Mouse (Mus musculus) liver, embryonic 13.5 days (tissue): ENCODE measurements at regions not wholly inside any gene's neighbourhood (a gene's known extent, or its start where the extent isn't known, plus 50 kb on each side); places are given as distances from the start of the nearest gene placed in this dataset.

Source experiments
- ATAC-seq: fragments of 200-750 bp; cut with Nextera tagmentation; 2 replicates; pipeline ENCODE4 v1.8.0; 2017; ENCODE audit warnings: low read depth, mild to moderate bottlenecking, moderate number of reproducible peaks, moderate library complexity
- DNase-seq: peaks from one replicate; pipeline ENCODE4 v3.0.0; 2022
- H3K27ac ChIP-seq: fragments of 300-500 bp; sonication (generic); 2 replicates; pipeline ENCODE4 v1.5.1; 2015; ENCODE audit warnings: moderate library complexity, mild to moderate bottlenecking, inconsistent platforms
- H3K27me3 ChIP-seq: fragments of 300-500 bp; sonication (generic); 2 replicates; pipeline ENCODE4 v1.6.1; 2015; ENCODE audit warnings: mild to moderate bottlenecking, inconsistent platforms
- H3K36me3 ChIP-seq: fragments of 300-500 bp; sonication (generic); 2 replicates; pipeline ENCODE4 v1.6.1; 2015; ENCODE audit warnings: mild to moderate bottlenecking, inconsistent platforms
- H3K4me1 ChIP-seq: fragments of 300-500 bp; sonication (generic); replicated peaks from 2 replicates; pipeline ENCODE4 v1.6.1; 2015; ENCODE audit warnings: inconsistent platforms
- H3K4me2 ChIP-seq: fragments of 300-500 bp; sonication (generic); 2 replicates; pipeline ENCODE4 v1.6.1; 2015; ENCODE audit warnings: inconsistent platforms, mild to moderate bottlenecking, moderate library complexity
- H3K4me3 ChIP-seq: fragments of 300-500 bp; sonication (generic); replicated peaks from 2 replicates; pipeline ENCODE4 v1.5.1; 2015; ENCODE audit warnings: mild to moderate bottlenecking, inconsistent platforms
- H3K9ac ChIP-seq: fragments of 300-500 bp; sonication (generic); 2 replicates; pipeline ENCODE4 v1.6.1; 2015; ENCODE audit warnings: mild to moderate bottlenecking, inconsistent platforms
- H3K9me3 ChIP-seq: fragments of 300-500 bp; sonication (generic); replicated peaks from 2 replicates; pipeline ENCODE4 v1.6.1; 2016; ENCODE audit warnings: inconsistent platforms
- WGBS: fragments of 180-500 bp; shearing (Covaris S2); methylation state at CpG from one replicate; pipeline ENCODE4 v1.1.7; 2015; ENCODE audit not compliant: insufficient replicate concordance; 5-methylcytosine and 5-hydroxymethylcytosine counted together

DNA sequence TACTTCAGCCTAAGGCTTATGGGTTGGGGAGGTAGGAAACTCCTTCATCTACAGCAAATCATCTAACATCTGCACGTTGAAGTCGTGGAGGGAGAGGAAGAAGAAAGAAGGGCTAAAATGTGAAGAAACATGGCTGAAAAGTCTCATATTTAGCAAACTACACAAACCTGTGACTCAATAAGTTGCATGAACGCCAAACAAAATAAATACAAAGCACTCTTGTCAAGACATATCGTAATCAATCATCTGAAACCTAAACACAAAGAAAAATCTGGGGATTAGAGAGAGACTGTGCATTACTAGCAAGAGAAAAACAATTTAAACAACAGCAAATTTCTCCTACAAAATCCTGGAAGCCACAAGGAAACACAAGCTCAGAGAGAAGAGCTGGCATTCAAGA lies 322.7 kb downstream of the Sorl1 start:
- ATAC-seq (no peak), DNase-seq (no peak)
- 59% methylated on average over 4 of the region's 4 CpGs for WGBS
- Histone ChIP-seq H3K36me3 (no peaks in the 10 kb centered on the region), H3K27ac (no peak overlapping the region), H3K4me3 (no peak overlapping the region), H3K4me1 (peaks cover 5% of the 10 kb centered on the region; the same call in 1 of the 2 replicates), H3K4me2 (no peak overlapping the region), H3K9me3 (no peaks in the 10 kb centered on the region), H3K27me3 (no peaks in the 10 kb centered on the region), H3K9ac (no peak overlapping the region)

DNA sequence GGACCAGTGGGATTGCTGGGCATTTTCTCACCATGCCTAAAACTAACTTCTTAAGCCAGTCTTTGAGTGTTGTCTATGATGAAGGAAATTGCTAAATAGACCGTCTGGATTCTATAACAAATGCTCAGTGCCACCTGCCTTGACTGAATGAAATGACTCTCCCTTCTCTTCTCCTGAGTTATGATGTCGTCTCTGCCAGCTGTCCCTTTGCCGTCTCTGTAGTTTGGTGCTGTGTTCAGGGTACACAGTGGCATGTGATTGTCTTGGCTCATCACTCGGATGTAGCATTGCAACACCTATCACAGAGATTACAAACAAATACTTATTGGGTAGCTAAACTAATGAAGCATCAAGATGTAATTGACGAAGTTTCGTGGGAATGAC lies 331.3 kb downstream of the Sorl1 start:
- no peak for DNase-seq
- H3K9me3 ChIP-seq, result no peaks in the 10 kb centered on the region
- ATAC-seq, result no peak
- H3K27ac ChIP-seq, result no peak overlapping the region
- H3K36me3 ChIP-seq, result no peaks in the 10 kb centered on the region
- no peaks in the 10 kb centered on the region for H3K4me1 ChIP-seq
- no peak overlapping the region for H3K9ac ChIP-seq
- 50% methylated on average over 6 of the region's 6 CpGs for WGBS
- H3K27me3 ChIP-seq, result no peaks in the 10 kb centered on the region
- no peak overlapping the region for H3K4me3 ChIP-seq
- H3K4me2 ChIP-seq, result no peak overlapping the region

DNA sequence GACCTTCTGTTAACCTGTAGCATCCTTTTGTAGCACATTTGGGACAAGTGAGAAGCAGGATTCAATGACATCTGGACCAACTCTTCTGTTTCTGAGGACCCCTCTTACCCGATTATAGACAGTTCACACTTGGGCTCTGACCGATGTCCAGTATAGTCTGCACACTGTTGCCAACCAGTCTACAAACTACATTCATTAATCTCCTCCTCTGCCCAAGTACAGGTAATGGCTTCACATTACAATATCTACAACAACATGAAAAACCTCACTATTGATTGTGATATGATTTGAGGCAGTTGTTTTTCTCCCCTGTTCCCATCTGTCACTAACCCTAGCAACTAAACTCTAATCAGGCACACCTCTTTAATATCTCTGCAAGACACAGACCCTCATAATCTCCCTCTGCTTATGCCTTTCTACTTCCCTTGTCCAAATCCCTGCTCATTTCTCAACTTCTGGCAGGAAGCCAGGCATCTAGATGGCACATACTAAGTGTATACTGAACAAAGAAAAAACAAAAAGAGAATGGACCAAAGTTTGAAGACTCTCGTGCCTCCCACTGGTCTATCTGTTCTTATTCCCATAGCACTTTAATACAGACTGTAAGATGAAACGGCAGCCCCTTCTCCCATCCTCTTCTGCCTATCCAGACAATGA lies 331.8 kb downstream of the Sorl1 start:
- ATAC-seq, result no peak

DNA sequence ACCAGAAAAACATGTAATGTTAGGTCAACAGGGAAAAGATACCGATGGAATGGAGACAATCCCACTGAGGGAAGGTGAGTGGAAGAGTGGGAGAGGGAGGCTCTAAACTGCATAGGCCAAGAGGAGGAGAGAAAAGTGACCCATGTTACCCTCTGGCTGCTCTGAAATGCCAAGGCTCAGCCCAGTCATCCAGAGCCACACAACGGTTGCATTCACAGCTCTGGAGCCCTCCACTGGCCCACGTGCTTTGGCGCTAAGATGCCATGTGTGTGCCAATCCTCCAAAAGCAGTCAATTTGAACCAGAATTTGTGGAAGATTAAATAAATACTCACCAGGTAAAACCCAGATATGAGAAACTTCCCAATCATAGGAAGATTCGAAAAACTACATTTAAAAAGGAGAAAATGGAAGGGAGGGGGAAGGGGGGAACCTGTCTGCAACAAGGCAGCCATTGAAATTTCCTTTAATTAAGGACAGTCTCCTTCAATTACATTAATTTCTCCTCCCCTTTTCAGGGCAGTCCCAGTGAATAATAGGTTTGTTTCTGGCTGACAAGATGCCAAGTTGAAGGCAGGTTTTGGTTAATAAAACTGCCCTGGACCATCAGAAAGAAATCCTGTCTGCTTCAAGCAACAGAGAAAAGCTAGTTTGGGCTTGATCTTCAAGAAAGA lies 332.5 kb downstream of the Sorl1 start:
- H3K4me3 ChIP-seq, result no peak overlapping the region
- DNase-seq, result no peak
- WGBS, result 74% methylated on average over 5 of the region's 5 CpGs
- no peak overlapping the region for H3K9ac ChIP-seq
- H3K27me3 ChIP-seq, result no peaks in the 10 kb centered on the region
- ATAC-seq, result no peak
- no peak overlapping the region for H3K27ac ChIP-seq
- no peaks in the 10 kb centered on the region for H3K4me1 ChIP-seq
- no peaks in the 10 kb centered on the region for H3K36me3 ChIP-seq
- no peak overlapping the region for H3K4me2 ChIP-seq
- no peaks in the 10 kb centered on the region for H3K9me3 ChIP-seq

More for the DNA sequence above, 331.8 kb downstream of the Sorl1 start:
- Histone ChIP-seq H3K9ac (no peak overlapping the region), H3K36me3 (no peaks in the 10 kb centered on the region), H3K4me2 (no peak overlapping the region), H3K27ac (no peak overlapping the region), H3K4me1 (no peaks in the 10 kb centered on the region), H3K27me3 (no peaks in the 10 kb centered on the region), H3K4me3 (no peak overlapping the region), H3K9me3 (no peaks in the 10 kb centered on the region)
- DNase-seq, result no peak
- 64% methylated on average over 4 of the region's 4 CpGs for WGBS

DNA sequence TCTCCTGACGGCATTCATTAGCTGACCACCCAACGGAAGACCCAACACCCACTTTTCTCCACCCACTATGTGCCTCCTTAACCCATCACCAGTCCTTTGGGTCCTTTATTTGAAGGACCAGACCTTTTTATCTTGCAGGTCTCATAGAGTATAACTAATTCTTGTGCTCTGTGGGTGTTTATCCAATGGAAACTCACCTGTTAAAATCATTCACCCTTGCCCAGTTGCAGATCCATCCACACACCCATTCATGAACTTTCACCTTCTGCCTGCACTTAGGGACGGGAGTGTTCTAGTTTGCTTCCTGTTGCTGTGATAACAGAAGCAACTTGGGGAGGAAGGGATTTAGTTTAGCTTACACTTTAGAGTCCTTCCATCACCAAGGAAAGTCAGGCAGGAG lies 339.0 kb downstream of the Sorl1 start:
- no peak overlapping the region for H3K9ac ChIP-seq
- ATAC-seq (no peak), DNase-seq (no peak)
- H3K4me1 ChIP-seq, result no peaks in the 10 kb centered on the region
- H3K4me2 ChIP-seq, result no peak overlapping the region
- H3K27me3 ChIP-seq, result no peaks in the 10 kb centered on the region
- WGBS, result 44% methylated on average over 3 of the region's 3 CpGs
- no peaks in the 10 kb centered on the region for H3K9me3 ChIP-seq
- H3K27ac ChIP-seq, result no peak overlapping the region
- H3K36me3 ChIP-seq, result no peaks in the 10 kb centered on the region
- H3K4me3 ChIP-seq, result no peak overlapping the region

DNA sequence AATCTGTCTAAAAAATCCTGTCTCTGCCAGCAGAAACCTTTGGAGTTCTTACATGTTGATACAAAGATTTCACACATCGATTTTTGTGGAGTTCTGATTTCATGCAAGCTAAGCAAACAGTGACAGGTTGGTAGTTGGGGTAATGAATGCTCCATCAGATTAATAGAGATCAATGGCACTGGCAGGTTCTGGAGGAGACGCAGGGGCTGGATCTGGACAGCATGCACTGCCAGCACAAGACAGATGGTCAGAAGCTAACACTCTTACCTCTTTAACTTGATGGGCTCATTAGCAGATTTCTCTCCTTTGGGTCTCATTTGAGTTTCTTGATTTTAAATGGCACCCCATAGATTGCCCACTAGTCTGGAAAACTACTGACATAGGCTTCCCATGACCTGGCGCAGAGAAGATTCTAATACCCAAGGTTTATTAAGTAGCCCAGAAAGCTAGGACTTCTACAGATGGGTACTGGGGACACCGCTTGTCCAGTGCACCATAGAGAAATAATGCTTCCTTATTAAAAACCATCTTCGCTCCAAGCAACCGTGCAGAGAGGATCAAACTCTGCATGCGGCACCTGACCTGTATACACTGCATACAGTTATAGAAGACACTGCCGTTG lies 351.7 kb downstream of the Sorl1 start:
- WGBS, result 73% methylated on average over 8 of the region's 8 CpGs

DNA sequence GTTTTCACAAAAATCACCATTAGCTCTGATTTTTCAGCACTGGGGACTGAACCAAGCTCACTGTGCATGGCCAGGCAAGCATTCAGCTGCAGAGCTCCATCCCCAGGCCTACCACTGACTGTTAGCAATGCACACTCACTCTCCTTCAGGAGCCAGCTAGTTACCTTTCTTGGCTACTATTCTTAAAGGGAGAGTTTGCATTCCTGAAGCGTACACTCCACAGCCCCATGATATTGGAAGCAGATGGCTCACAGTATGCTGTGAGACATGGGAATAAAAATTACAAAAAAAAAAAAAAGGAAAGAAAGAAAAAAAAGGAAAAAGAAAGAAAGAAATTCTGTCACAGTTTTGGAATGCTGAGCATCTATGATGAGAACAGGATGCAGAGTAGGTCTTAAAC lies 352.8 kb downstream of the Sorl1 start:
- Histone ChIP-seq H3K9me3 (no peaks in the 10 kb centered on the region), H3K4me3 (no peak overlapping the region), H3K4me1 (no peaks in the 10 kb centered on the region), H3K36me3 (no peaks in the 10 kb centered on the region), H3K9ac (no peak overlapping the region), H3K4me2 (no peak overlapping the region), H3K27me3 (no peaks in the 10 kb centered on the region), H3K27ac (no peak overlapping the region)
- no peak for DNase-seq
- ATAC-seq, result no peak
- 71% methylated on average over 1 of the region's 1 CpGs for WGBS

More for the DNA sequence above, 351.7 kb downstream of the Sorl1 start:
- H3K9ac ChIP-seq, result no peak overlapping the region
- no peak overlapping the region for H3K27ac ChIP-seq
- DNase-seq (no peak), ATAC-seq (no peak)
- H3K4me1 ChIP-seq, result no peaks in the 10 kb centered on the region
- no peak overlapping the region for H3K4me3 ChIP-seq
- no peak overlapping the region for H3K4me2 ChIP-seq
- H3K27me3 ChIP-seq, result no peaks in the 10 kb centered on the region
- no peaks in the 10 kb centered on the region for H3K9me3 ChIP-seq
- no peaks in the 10 kb centered on the region for H3K36me3 ChIP-seq

DNA sequence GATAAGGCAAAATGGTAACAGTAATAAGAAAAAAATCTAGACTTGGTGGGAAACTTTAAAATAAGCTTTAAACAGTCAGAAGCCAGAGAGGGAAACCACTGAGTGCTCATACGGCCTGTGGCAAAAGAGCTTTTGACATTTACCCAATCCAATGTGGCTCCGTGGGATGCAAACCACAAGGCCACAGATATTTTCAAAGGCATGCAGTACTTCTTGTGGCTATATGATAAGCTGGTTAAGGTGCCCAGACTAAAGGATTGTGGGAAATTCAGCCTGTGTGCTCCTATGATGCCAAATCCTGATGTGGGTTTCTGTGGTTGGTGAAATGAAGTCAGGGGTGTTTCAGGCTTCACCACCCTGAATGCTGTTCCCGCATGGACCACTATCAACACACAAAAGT lies 355.8 kb downstream of the Sorl1 start:
- Histone ChIP-seq H3K27ac (no peak overlapping the region), H3K4me3 (no peak overlapping the region), H3K9me3 (no peaks in the 10 kb centered on the region), H3K36me3 (no peaks in the 10 kb centered on the region), H3K4me1 (no peaks in the 10 kb centered on the region), H3K4me2 (no peak overlapping the region), H3K27me3 (no peaks in the 10 kb centered on the region), H3K9ac (no peak overlapping the region)
- 62% methylated on average over 3 of the region's 3 CpGs for WGBS
- DNase-seq (no peak), ATAC-seq (no peak)

DNA sequence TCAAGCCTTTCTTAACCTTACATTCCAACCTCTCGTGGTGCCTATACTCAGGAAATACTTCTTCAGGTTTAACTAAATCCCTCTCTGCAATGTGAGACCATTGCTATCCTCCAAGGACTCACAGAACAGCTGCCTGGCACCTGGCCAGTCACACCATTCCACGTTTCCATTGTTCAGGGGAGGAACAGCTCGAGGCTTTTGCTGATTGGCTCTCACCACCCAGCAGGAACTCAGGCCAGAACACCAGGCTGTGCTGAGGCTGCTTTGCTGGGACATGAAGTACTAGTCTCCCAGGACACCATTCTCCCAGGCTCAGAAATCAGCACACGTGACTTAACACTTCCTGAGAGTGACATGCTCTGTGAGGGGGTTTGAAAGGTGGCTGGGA lies 357.6 kb downstream of the Sorl1 start:
- no peak for DNase-seq
- Histone ChIP-seq H3K36me3 (no peaks in the 10 kb centered on the region), H3K4me3 (no peak overlapping the region), H3K4me1 (no peaks in the 10 kb centered on the region), H3K27ac (no peak overlapping the region), H3K27me3 (no peaks in the 10 kb centered on the region), H3K9ac (no peak overlapping the region), H3K4me2 (no peak overlapping the region), H3K9me3 (no peaks in the 10 kb centered on the region)
- WGBS, result 19% methylated on average over 4 of the region's 4 CpGs
- no peak for ATAC-seq

DNA sequence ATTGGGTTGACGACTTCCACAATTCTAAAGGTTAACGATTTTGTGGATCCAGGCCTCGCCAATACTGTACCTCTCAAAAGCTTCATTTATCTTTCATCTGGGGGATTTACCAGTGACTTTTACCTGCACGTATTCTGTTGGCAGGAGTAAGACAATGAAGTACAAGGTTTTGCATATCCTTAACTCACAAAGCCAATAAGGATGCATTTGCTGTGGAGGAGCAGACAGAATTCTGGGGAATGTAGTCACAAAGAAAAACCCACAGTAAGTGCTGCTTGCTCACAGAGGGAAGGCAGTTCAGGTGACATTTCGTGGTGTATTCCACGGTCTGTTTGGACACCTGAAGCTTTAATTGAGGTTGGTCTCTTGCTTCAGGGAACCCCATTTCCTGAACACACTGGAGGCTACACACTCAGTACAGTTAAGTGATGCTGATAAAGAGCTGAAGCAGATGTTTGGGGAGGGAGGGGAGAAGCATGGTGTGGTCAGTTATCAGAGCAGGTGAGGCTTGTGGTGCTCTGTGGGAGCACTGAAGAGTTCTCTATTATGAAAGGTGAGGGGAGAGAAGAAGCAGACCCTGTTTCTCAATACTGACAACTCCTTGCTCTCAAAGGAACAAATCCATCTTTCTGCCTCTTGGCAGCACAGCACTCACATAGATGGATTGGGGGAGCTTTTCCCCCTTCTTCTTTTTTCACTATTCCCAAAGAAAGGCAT lies 358.1 kb downstream of the Sorl1 start:
- Histone ChIP-seq H3K27me3 (no peaks in the 10 kb centered on the region), H3K4me3 (no peak overlapping the region), H3K36me3 (no peaks in the 10 kb centered on the region), H3K9ac (no peak overlapping the region), H3K4me2 (no peak overlapping the region), H3K27ac (no peak overlapping the region), H3K4me1 (no peaks in the 10 kb centered on the region), H3K9me3 (no peaks in the 10 kb centered on the region)
- DNase-seq (no peak), ATAC-seq (no peak)
- 62% methylated on average over 6 of the region's 6 CpGs for WGBS

DNA sequence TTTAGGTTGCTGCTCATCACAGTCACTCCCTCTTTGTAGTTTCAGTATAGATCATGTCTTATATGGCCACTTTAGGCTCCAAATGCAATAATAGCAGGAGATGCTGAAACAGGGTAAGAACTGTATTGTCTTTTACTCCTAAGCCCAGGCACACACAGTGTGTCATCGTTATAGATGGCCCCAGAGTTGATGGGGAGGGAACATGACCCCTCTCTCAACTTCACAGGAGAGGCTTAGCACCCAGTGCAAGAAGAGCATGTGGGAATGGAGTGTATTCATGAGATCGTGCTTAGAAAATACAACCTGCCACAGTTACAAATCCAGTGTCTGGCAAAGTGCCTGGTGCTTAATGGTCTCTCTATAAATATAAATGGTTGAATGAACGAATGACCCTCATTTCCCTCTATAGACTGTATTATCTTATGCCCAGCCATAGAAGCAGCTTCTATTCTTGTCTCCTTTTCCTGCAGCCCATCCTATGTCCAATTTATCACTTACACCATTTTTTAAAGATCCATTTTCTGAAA lies 363.0 kb downstream of the Sorl1 start:
- WGBS, result 48% methylated on average over 3 of the region's 3 CpGs
- no peak for ATAC-seq

More for the DNA sequence above, 363.0 kb downstream of the Sorl1 start:
- Histone ChIP-seq H3K36me3 (no peaks in the 10 kb centered on the region), H3K9ac (no peak overlapping the region), H3K4me1 (no peaks in the 10 kb centered on the region), H3K4me3 (no peak overlapping the region), H3K27me3 (no peaks in the 10 kb centered on the region), H3K9me3 (no peaks in the 10 kb centered on the region), H3K4me2 (no peak overlapping the region), H3K27ac (no peak overlapping the region)
- DNase-seq, result no peak
